Mouse (Mus musculus): ENCODE measurements at regions not wholly inside any gene's neighbourhood (a gene's known extent, or its start where the extent isn't known, plus 50 kb on each side); places are given as distances from the start of the nearest gene placed in this dataset.

DNA sequence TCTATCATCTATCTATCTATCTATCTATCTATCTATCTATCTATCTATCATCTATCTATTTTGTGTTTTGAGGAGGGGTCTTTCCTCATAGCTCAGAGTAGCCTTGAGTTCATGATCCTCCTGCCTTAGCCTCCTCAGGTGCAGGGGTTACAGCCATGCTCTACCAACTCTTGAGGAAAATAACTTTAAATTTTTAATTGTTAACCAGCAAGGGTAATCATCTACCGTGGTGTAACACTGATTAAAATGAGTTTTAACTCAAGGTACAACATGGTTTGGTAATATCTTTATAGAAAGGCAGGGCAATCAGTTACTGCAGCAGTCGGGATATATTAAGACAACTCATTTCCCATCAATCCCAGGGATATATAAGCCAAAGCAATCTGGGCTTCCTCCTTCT is 401.6 kb upstream of the Fbxo33 start:
- H3K27ac ChIP-seq (ENCODE audit: control insufficient read depth, low read depth, low read length) = no peak overlapping the region
- no peak for TF ChIP-seq MXI1 (IDR thresholded peaks at IDR 0.05; ENCODE audit: low read depth, low read length)
- TF ChIP-seq ZMIZ1 (IDR thresholded peaks at IDR 0.05; ENCODE audit: low read depth, low read length) = no peak
- TF ChIP-seq POLR2A (IDR thresholded peaks at IDR 0.05; ENCODE audit: control insufficient read depth in 1 of 2, insufficient read depth in 1 of 2, low read depth in 1 of 2, low read length in 2 of 2, poor library complexity in 1 of 2) = no peak
- TF ChIP-seq JUND (IDR thresholded peaks at IDR 0.05; ENCODE audit: low read depth, low read length) = no peak
- TF ChIP-seq RAD21 (IDR thresholded peaks at IDR 0.05; ENCODE audit: low read depth, low read length) = no peak
- TF ChIP-seq POLR2AphosphoS2 (IDR thresholded peaks at IDR 0.05; ENCODE audit: low read length) = no peak
- TF ChIP-seq HCFC1 (IDR thresholded peaks at IDR 0.05; ENCODE audit: low read depth, low read length) = no peak
- no peak for TF ChIP-seq USF1 (IDR thresholded peaks at IDR 0.05; ENCODE audit: low read depth, low read length)
- no peak for TF ChIP-seq POLR2AphosphoS5 (IDR thresholded peaks at IDR 0.05; ENCODE audit: borderline replicate concordance, low read depth, low read length)
- TF ChIP-seq TCF12 (IDR thresholded peaks at IDR 0.05; ENCODE audit: low read depth, low read length) = no peak
- no peak for TF ChIP-seq TBP (IDR thresholded peaks at IDR 0.05; ENCODE audit: low read depth, low read length)
- no peak for TF ChIP-seq NRF1 (IDR thresholded peaks at IDR 0.05; ENCODE audit: insufficient read depth, low read depth, low read length, poor library complexity, severe bottlenecking)
- TF ChIP-seq EP300 (IDR thresholded peaks at IDR 0.05; ENCODE audit: low read depth in 1 of 2, low read length in 2 of 2) = no peak
- TF ChIP-seq SMC3 (IDR thresholded peaks at IDR 0.05; ENCODE audit: low read depth, low read length) = no peak
- TF ChIP-seq USF2 (IDR thresholded peaks at IDR 0.05; ENCODE audit: borderline replicate concordance in 1 of 2, insufficient read depth in 1 of 2, low read depth in 1 of 2, low read length in 2 of 2) = no peak
- no peak for TF ChIP-seq ETS1 (IDR thresholded peaks at IDR 0.05; ENCODE audit: low read depth, low read length)
- no peak for TF ChIP-seq E2F4 (IDR thresholded peaks at IDR 0.05; ENCODE audit: borderline replicate concordance, low read depth, low read length)
- H3K9me3 ChIP-seq (replicated peaks; ENCODE audit: insufficient read depth, low read length) = no peaks in the 10 kb centered on the region
- DNase-seq (ENCODE audit: low read depth, low spot score) = no peak
- H3K79me2 ChIP-seq (ENCODE audit: control insufficient read depth, insufficient read depth, low read length, poor library complexity) = no peaks in the 10 kb centered on the region
- H3K4me3 ChIP-seq (ENCODE audit: control insufficient read depth in 1 of 2, insufficient read depth in 1 of 2, low read depth in 2 of 2, low read length in 2 of 2) = no peak overlapping the region
- H3K36me3 ChIP-seq (ENCODE audit: control insufficient read depth in 1 of 2, insufficient read depth in 2 of 2, low read length in 2 of 2) = no peaks in the 10 kb centered on the region
- no peaks in the 10 kb centered on the region for H3K27me3 ChIP-seq (ENCODE audit: control insufficient read depth in 1 of 2, insufficient read depth in 2 of 2, low read length in 2 of 2)
- no peaks in the 10 kb centered on the region for H3K4me1 ChIP-seq (ENCODE audit: control insufficient read depth in 1 of 2, insufficient read depth in 2 of 2, low read length in 2 of 2)
- H3K9ac ChIP-seq (ENCODE audit: control insufficient read depth, low read depth, low read length, poor library complexity, severe bottlenecking) = no peak overlapping the region

DNA sequence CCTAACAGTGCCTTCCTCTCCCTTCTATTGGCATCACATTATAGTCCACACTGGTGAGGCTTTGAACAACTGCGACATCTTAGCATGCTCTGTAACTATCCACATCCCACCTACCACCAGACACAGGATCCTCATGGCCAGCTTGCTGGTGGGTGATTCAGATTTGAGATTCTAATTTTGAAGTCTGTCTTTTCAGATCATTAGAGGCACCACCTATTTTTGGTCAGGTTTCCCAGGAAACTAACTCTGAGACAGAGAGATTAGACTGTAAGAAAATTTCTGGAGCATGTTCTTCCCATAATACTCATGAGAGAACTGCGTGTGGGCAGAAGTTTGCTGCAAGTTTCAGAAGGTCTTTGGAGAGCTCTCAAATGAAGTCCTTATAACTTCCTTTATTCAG is 400.8 kb upstream of the Fbxo33 start:
- Histone ChIP-seq H3K79me2 (ENCODE audit: control insufficient read depth, insufficient read depth, low read length, poor library complexity) (no peaks in the 10 kb centered on the region), H3K4me1 (ENCODE audit: control insufficient read depth in 1 of 2, insufficient read depth in 2 of 2, low read length in 2 of 2) (no peaks in the 10 kb centered on the region), H3K36me3 (ENCODE audit: control insufficient read depth in 1 of 2, insufficient read depth in 2 of 2, low read length in 2 of 2) (no peaks in the 10 kb centered on the region), H3K4me3 (ENCODE audit: control insufficient read depth in 1 of 2, insufficient read depth in 1 of 2, low read depth in 2 of 2, low read length in 2 of 2) (no peak overlapping the region), H3K9ac (ENCODE audit: control insufficient read depth, low read depth, low read length, poor library complexity, severe bottlenecking) (no peak overlapping the region), H3K9me3 (replicated peaks; ENCODE audit: insufficient read depth, low read length) (no peaks in the 10 kb centered on the region), H3K27me3 (ENCODE audit: control insufficient read depth in 1 of 2, insufficient read depth in 2 of 2, low read length in 2 of 2) (no peaks in the 10 kb centered on the region), H3K27ac (ENCODE audit: control insufficient read depth, low read depth, low read length) (no peak overlapping the region)
- no peak for TF ChIP-seq USF1 (IDR thresholded peaks at IDR 0.05; ENCODE audit: low read depth, low read length)
- no peak for DNase-seq (ENCODE audit: low read depth, low spot score)

Data from MEL (cell line).